Mouse (Mus musculus): ENCODE data around the gene 3110040M04Rik.

DNA sequence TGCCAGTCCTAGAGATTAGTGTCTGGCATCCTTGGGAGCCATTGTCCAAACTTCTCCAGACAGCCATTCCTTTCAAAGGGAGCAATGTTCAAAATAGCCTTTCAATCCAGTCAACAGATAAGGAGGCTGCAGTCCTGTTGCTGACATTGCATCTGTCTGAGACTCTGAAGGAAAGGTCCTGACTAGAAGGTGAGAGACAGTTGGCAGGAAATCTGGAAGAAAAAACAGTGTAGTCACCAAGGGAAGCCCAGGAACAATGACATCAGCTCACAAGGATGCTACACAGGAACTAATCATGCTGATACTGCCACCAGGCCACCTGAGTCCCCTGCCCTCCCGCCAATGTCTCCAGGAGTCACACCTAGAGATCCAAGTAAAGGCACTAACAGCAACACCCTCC, 19.5 kb downstream of the 3110040M04Rik start:
- TF ChIP-seq CTCF (conservative IDR thresholded peaks at IDR 0.05 in 1 of 2, IDR thresholded peaks at IDR 0.05 in 1 of 2; ENCODE audit: low read depth in 2 of 2, low read length in 2 of 2) (no peak), KAT2A (IDR thresholded peaks at IDR 0.05; ENCODE audit: insufficient replicate concordance, low read length) (no peak), EP300 (IDR thresholded peaks at IDR 0.05; ENCODE audit: low read length) (no peak), POLR2A (IDR thresholded peaks at IDR 0.05; ENCODE audit: low read depth, low read length) (no peak), MAX (IDR thresholded peaks at IDR 0.05; ENCODE audit: low read length) (no peak), CHD1 (IDR thresholded peaks at IDR 0.05; ENCODE audit: low read depth, low read length) (no peak), HCFC1 (IDR thresholded peaks at IDR 0.05; ENCODE audit: low read depth, low read length) (no peak)
